Mouse (Mus musculus) megakaryocyte, adult 5-6 weeks (primary cell): ENCODE measurements around the gene Snx9. TPM values are rescaled to one million over a fixed set of nuclear protein-coding genes. Genes with fewer than 3 reads are reported as not detected.

Experiments
- ATAC-seq: 2 replicates; pipeline ENCODE4 v1.8.0; 2016; ENCODE audit warnings: mild to moderate bottlenecking, inconsistent platforms; ENCODE audit not compliant: poor library complexity, severe bottlenecking
- total RNA-seq, 2 experiments: library from RNA; stranded (forward) in 1 of 2; stranded (reverse) in 1 of 2; fragments of 153-499, 151-499 nt in 1 of 2; fragments of 221-1000, 200-1000 nt in 1 of 2; gene quantifications; 2 replicates each; pipeline versions ENCODE4 v1.2.3 to v1.2.4; 2015 to 2017

The Snx9 gene
- total RNA-seq (2015) (51.4 and 51.8 TPM in 2 replicates), total RNA-seq (2017) (36.6 and 37.1 TPM in 2 replicates)

DNA sequence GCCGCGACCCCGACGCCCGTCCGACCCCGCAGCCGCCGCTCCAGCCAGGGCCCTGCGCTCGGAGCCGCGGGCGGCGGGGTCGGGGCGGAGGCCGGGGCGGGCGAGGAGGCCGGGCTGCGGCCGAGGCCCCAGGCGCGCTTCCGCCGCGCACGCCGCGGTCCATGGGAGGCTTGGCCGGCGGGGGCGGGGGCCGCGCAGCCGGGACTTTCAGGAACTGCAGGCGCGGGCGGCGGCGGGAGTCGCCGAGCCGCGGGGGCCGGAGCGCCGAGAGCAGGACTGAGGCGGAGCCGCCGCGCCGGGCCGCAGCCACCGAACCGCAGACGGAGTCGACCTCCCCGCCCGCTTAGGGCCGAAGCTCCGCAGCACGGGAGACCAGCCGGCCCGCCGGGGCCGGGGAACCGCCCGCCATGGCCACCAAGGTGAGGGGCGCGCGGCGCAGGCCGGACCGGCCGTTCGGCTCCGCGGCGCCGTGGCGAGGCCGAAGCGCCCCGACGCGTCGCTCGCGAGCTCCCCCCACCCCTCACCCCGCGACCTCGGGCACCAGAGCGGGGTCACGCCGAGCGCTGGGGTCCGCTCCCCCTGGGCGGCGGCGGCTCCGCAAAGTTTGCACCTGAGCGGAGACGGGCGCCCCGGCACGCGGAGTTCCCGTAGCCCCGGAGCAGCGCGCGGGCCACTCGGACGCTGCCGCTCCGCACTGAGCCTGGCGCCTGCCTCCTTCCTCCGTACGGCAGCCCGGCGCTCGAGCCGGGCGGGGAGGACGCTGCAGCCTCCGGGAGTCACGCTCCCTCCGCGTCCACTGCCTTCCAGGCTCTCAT, at the start of gene Snx9:
TSS of gene Snx9 (plus strand) at position 202 of the 815 bp plus-strand sequence.
- peak; percentile 87 for ATAC-seq

DNA sequence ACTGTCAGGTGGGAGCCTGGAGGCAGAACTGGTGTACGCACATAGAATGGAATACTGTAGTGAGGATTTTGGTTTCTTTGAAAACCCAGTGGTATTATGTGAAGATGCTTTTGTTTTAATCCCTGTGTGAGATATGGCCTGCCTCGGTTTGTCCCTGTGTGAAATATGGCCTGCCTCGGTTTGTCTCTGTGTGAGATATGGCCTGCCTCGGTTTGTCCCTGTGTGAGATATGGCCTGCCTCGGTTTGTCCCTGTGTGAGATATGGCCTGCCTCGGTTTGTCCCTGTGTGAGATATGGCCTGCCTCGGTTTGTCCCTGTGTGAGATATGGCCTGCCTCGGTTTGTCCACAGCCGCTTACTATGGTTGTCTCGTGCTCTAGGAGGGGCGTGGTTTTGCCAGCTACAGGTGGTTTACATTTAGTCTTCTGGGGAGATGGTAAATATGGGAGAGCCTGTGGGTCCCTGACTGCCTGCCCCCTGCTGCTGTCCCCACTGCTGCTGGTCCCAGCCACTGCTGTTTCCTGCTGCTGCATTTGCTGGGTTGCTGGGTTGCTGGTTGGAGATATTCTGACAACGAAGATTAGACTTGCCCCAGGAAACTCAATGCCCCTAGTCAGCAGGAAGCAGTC, 48.9 kb upstream of the Snx9 start:
- no peak for ATAC-seq

DNA sequence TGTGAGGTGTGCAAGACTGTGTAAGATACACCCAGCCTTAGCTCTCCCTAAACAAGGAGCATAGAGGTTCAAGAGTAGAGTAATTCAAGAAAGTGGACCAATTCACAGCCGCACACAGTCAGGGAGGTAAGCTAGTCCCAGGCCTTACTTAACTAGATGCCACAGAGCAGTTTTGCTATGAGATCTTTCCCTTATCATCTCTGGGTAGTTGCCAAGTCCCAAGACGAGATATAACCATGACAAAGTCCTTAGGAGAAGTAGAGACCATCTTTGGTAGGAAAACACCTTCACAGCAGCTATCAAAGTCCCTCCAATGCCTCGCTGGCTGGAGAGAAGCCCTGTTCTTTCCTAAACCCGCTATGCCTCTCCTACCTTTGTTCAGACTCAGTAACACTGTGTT, 47.5 kb upstream of the Snx9 start:
- no peak for ATAC-seq

DNA sequence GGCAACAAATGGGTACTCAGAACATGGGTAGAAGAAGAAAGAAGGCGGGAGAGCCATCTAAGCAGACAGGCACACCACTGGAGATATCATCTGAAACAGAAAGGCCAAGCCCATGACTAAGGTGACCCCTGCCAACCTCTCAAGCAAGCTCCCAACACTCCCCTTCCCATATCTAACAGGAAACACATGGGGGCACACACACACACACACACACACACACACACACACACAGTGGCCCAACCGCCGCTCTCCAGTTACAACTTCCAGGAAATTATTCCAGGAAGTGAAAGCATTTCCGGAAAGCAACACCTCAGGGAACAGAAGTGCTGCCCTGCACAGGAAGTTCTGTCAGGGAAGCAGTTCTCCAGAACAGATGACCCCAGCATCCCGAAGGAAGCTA, 46.9 kb upstream of the Snx9 start:
- ATAC-seq: no peak

DNA sequence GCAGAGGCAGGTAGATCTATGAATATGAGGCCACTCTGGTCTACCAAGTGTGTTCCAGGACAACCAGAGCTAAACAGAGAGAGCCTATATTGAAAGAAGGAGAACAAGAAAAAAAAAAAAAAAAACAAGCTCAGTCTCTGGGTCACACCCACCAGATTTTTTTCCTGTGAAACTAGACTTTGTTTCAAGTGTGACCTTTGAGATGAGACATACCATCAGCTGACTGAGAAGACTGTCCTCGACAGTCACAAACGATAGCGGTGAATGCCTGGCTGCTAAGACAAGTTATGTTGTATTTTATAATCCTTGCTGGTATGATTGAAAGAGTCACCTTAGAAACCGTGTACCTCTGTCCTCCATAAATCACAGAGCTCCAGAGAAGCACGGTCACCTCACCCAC, 45.8 kb upstream of the Snx9 start:
- ATAC-seq: no peak

DNA sequence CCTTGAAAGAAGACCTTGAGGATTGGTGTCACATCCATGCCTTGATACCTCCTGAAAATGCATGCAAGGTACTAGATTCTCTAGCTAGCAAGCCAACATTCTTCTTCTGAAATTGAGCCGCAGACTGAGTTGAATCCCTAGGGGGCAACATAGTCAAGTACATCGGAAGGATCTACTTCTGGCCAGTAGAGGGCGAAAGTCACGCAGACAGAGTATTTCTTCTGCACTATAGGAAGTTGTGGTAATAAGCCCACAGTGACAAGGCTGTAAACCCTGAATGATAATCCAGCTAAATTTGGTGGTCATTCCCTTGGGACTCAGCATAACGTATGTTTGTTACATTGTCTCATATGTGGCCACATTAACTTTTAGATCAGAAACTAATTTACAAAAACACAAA, 45.3 kb upstream of the Snx9 start:
- ATAC-seq: peak; percentile 80

DNA sequence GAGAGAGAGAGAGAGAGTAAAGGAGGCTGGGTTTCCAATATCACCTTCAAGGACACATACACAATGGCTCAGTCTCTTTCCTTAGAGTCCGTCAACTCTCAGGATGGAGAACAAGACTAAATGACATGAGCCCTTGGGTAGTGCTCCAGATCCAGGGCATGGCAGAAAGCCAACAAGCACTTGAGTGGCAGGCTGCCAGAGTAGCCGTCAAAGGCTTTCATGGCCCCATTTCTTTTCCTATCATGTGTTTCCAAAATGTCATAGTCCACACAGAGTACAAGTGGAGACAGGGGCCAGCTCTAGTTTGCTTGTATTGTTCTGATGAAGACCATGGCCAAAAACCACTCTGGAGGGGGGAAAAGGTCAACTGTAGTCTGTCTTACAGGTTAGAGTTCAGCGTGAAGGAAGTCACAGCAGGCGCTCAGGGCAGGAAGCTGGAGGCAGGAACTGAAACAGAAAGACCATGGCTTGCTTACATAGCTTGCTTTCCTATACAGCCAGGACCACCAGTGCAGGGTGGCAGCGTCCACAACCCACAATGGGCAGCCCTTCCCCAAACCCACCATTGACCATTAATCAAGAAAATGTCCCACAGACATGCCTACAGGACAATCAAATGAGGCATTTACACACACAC, 43.9 kb upstream of the Snx9 start:
- no peak for ATAC-seq

DNA sequence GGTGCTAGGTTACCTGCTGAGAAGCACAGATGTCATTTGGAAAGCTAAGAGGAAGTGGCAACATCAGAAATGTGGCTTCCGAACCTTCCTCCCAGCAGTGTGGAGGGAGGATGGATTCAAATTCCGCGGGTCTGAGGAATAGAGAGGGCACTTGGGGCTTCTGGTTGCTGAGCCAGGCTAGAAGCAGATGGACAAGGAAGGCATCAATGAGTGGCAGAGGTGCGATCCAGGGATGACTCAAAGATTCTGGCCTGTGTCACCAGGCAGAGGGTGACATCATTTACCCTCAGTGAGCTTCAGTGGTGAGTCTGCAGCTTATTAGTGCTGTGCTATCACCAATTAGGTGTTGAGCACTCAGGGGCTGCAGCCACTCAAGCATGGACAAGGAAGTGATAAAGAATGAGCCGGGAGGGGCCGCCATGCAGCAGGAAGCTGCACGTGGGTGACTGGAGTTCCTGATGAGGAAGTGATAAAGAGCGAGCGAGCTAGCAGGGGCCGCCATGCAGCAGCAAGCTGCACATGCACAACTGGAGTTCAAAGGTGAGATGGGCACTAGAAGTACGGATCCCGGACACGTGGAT, 42.8 kb upstream of the Snx9 start:
- ATAC-seq: peak; percentile 62

DNA sequence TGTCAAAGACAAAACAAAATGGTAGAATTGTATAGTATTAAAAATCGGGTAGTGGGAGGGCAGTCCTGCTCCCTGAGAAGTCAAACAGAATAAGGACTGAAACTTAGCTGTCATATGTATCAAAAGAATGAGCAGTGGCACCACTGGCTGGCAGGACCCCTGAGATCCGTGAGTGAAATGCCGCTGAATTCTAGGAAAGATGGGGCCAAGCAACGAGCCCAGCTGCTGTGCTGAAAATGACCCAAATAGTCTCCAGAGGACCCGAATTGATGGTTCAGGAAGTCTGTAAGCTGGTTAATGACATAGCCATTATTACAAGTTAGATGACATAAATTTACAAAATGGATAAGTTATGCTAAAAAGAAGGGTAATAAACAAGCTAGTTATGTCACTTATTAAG, 42.2 kb upstream of the Snx9 start:
- no peak for ATAC-seq

DNA sequence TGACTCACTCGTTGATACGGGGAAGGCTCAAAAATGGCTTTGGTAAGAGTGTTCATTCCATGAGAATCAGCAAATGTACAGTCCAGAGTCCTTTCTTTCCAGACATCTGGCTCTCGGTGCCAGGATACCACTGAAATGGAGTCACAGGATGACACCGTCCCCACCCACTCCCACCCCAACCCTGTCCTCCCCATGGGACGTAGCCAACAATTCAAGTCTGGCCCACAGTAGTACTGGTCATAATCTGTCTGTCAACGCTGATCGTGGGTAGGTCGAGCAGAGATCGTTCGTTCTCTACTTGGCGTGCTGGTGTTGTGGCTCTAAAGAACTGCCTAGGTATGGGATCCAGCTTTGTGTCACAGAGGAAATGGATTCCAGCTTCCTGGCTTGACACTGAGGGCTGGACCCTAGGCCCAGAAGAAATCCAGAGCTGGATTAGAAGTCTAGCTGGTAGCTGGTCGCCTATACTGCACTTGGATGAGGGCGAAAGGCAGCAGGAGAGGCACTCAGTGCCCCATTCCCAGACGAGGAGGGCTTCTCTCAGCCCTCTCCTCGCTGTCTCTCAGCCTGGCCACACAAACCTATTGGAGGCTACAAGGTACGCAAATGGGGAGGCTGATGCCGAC, 41.6 kb upstream of the Snx9 start:
- no peak for ATAC-seq

DNA sequence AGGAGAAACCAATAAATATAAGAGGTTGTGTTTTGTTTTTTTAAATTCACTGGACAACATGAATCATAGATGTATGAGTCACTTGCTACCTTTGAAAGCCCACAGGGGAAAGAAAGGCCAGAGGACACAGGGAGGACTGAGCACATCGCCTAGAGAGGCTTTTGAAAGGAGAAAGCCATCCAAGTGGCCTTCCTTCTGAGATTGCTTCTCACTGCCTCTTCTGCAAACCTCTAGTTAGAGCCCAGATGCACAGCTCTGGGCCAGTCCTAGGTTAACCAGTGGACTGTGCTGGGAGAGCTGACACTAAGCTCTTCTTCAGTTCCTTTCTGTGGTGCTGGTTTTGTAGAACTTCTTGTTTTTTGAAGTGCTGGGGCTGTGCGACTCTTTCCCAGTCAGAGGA, 40.9 kb upstream of the Snx9 start:
- ATAC-seq: no peak

DNA sequence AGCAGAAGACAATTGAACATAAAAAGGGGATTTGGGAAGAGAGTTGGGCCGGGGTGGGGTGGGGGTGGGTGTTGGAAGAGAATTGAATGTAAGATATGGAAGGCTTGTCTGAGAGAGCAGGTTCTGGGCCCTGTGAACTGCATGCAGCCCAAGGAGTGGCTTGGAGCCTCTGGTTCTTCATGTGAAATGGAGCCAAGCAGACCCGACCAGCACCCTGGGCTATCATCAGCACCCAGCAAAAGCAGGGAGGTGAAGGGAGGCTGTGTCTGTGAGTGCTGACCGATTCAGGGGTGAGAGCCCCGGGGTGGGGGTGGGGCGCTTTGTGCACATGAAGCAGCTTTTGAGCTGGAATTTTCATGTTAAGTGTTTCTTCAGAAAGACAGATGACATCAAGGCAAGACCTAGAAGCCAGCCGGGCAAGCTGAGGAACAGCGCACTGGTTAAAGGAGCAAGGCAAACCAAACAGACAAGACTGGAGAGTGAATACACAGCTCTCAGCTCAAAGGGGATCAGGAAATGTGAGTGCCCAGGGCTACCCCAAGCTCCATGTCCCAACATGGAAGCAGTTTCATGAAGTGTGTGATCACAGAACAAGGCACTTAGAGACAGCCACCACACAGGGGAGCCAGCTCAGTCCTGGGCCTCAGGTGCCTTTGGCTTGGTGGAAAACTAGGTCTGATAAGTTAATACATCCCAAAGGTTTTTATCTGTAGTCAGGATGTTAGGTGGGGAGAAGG, 40.1 kb upstream of the Snx9 start:
- ATAC-seq: no peak

DNA sequence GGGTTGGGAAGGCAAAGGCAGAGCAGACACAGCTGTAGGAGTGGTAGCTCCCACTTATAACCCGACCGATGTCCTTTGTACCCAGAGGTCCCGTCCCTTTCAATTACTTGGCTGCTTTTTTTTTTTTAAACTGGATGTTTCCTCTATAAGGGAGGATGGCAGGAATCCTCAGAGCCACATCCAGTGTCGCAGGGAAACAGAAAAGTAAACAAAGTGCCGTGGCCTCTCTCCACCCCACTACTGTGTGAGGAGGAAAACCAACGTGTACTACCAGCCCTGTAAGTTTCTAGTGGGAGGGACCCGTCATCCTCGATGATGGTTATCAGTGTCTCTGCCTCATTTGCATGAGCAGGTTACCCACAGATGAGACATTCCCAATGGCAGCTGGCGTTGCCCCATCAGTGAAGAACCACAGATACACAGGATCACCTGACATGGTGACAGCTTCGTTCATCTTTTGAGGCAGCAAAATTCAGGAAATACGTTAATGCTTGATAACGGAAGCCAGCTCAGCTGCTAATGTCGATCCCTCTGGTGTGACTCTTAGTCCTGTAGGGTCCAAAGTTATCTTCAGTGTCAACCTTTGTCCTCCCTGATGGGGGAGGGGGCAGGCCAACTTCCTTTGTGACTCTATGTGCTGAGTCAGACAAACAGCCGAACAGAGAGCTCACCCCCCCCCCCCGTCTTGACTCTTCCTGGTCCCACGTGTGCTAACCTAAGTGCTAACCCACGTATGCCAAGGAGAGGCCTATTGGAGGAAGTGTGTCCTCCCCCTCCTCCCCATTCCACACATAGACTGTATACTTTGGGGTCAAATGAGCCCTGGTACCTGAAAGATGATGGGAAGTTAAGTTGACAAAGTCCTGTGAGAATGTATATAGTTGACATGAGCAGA, 39.1 kb upstream of the Snx9 start:
- ATAC-seq: peak; percentile 6; the same call in 1 of the 2 replicates

DNA sequence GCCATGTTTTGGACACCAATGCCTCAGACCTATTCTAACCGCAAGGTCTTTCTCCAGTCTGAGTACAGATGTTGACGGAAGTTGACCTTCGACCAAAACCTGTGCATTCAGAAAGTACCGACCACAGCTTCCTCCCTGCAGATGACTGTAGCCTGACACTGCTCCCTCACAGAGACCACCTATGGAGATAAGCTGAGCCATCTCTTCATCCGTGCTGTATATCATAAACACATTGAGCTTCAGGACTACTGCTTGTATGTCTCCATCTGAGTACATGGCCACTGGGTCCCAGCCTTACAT, 38.5 kb upstream of the Snx9 start:
- peak; percentile 29 for ATAC-seq

DNA sequence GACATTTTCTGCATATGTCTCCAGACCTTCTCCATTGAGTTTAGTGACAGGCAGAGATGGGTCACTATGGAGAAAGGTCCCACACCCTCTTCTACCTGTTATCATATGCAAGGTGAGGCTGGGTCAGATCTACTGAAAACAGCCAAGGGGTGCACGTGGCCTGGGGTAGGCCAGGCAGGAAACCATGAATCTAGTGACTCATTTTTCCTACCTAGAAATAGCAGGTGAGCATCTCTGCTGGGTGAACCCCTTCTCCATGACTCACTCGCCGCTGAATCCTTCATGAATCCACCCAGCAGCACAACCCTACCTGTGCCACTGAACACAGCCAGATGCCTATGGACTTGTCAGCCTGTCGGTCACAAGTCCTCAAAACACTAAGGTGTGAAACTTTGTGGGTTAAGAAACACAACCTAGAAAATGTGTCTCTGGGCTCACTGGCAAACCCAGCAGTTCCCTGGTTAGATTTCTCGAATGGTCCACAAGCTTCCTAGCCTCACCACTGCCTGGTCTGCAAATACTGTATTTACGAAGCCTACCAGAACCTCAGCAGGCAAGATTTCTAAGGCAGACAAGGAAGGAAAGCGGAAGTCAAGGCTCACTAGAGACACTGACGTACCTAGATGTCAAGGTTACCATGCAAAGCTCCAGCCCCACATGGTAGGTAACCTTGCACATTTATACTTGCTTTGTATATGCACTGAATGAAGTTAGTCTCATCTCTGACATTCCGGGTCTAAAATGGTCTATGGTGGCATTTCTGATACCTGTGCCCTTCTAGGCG, 37.7 kb upstream of the Snx9 start:
- no peak for ATAC-seq

DNA sequence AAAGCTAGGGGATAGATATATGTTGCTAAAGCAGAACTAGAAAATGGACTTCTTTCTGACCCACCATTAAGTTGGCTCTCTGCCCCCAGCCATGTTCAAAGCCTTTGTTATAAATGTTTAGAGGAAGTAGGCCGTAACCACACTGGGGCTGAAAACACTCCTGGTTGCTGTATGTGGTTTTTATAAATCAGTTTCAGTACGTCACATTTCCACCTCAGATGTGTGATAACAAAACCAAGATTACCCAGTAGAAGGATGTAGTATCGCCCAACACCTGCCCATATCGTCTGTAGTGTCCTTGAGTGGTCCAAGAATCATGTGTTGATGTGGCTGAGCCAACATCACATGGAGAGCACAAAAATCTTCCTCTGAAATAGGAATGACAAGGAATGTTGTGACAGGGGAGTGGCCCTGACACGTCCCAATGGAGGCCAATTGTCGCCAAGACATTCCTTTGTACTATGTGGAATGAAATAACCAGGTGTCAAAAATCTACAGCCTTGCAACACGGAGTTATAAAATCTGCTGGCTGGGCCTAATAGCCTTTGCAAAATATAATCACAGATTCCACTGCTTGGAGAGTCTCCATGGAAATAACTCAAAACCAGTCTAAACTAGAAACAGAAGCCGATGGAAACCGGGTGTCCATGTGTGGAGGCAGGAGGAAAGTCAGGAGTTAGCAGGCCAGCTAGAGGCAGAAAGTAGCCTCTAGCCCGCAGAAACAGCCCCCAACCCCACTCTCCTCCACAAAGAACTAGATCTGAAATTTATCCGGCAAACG, 36.6 kb upstream of the Snx9 start:
- ATAC-seq: peak; percentile 61

DNA sequence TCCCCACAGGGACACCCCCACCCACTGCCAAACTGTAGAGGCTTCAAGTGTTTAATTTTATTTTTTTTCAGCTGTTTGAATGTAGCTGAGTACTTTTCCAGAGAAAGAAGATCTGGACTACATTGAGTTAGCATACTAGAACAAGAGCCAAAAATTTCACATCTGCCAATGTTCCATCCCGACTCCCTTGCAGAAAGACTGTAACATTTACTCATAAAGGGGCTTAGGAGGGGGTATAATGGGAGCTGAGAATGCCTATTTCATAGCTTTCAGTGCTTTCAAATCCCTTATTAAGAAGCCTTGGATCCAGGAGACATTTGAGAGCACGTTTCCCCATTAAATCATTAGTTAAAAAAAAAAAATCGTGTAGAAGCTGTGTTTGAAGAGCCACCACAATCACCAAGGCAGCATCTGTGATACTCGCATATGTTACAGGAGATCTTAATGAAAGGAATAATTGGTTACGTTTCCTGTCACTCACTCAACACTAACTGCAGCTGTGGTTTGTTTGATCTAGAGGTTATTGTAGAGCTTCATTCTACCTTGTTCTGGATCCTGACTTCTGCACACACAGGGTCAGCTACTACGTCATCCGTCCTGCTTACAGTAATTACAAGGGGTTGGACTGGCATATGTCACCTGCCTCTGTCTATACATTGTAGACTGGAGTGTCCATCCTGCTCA, 35.8 kb upstream of the Snx9 start:
- ATAC-seq: no peak

DNA sequence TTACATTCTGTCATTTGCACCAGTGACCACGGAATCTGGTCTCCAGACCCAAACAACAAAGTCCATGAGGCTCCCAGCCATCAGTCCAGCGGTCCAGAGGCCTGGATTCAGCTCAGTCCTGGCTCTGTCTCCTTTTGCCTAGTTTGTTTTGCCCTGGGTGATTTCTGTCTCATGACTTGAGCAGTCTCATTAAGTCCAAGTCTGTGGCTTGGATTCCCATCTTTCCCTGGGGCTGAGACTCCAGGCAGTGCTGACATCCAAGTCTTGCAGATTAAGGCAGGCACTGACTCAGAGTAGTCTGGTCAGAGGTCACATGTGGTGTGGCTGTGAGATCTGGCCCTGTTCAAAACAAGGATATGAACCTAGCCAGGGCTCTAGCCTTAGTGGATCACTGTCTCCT, 35.2 kb upstream of the Snx9 start:
- no peak for ATAC-seq
